Mouse (Mus musculus) liver, embryonic 15.5 days (tissue): ENCODE data around the gene Shc2. TPM values are rescaled to one million over a fixed set of nuclear protein-coding genes. Genes with fewer than 3 reads are reported as not detected.

Source experiments
- ATAC-seq: fragments of 200-750 bp; cut with Nextera tagmentation; 2 replicates; pipeline ENCODE4 v1.8.0; 2017; ENCODE audit warnings: moderate number of reproducible peaks, mild to moderate bottlenecking, moderate library complexity; ENCODE audit not compliant: insufficient read depth
- H3K27ac ChIP-seq: fragments of 300-500 bp; sonication (generic); replicated peaks from 2 replicates; pipeline ENCODE4 v1.5.1; 2015; ENCODE audit warnings: mild to moderate bottlenecking, inconsistent platforms
- H3K27me3 ChIP-seq: fragments of 300-500 bp; sonication (generic); 2 replicates; pipeline ENCODE4 v1.6.1; 2015; ENCODE audit warnings: mild to moderate bottlenecking, inconsistent platforms
- H3K36me3 ChIP-seq: fragments of 300-500 bp; sonication (generic); replicated peaks from 2 replicates; pipeline ENCODE4 v1.6.1; 2015; ENCODE audit warnings: moderate library complexity, mild to moderate bottlenecking, inconsistent platforms
- H3K4me1 ChIP-seq: fragments of 300-500 bp; sonication (generic); replicated peaks from 2 replicates; pipeline ENCODE4 v1.6.1; 2015; ENCODE audit warnings: inconsistent platforms
- H3K4me2 ChIP-seq: fragments of 300-500 bp; sonication (generic); 2 replicates; pipeline ENCODE4 v1.6.1; 2015; ENCODE audit warnings: moderate library complexity, mild to moderate bottlenecking, inconsistent platforms
- H3K4me3 ChIP-seq: fragments of 300-500 bp; sonication (generic); replicated peaks from 2 replicates; pipeline ENCODE4 v1.5.1; 2015; ENCODE audit warnings: mild to moderate bottlenecking, inconsistent platforms
- H3K9ac ChIP-seq: fragments of 300-500 bp; sonication (generic); 2 replicates; pipeline ENCODE4 v1.6.1; 2015; ENCODE audit warnings: moderate library complexity, mild to moderate bottlenecking, inconsistent platforms
- H3K9me3 ChIP-seq: fragments of 300-500 bp; sonication (generic); replicated peaks from 2 replicates; pipeline ENCODE4 v1.6.1; 2016; ENCODE audit warnings: inconsistent platforms
- WGBS: fragments of 180-500 bp; shearing (Covaris S2); methylation state at CpG from one replicate; pipeline ENCODE4 v1.1.7; 2015; ENCODE audit warnings: mixed read lengths; ENCODE audit not compliant: insufficient replicate concordance; 5-methylcytosine and 5-hydroxymethylcytosine counted together
- polyA plus RNA-seq: library from polyadenylated mRNA; unstranded; fragments of >200 nt; fragmentation: Nextera tagmentation; extraction: Ambion mirVana; gene quantifications from 2 replicates; pipeline ENCODE4 v1.2.1, GENCODE M21; 2015

Shc2 gene
- polyA plus RNA-seq, 1 experiment from 2014 or later = 0.10 TPM

GRCm38 (mm10) chr10:79636287-79636686 lies 1.4 kb downstream of the Shc2 start:
- no peak for ATAC-seq
- Histone ChIP-seq H3K4me1 (no peaks in the 10 kb centered on the region), H3K27me3 (peaks cover 75% of the 10 kb centered on the region), H3K4me3 (no peak overlapping the region), H3K9ac (no peak overlapping the region), H3K4me2 (no peak overlapping the region), H3K27ac (no peak overlapping the region), H3K36me3 (no peaks in the 10 kb centered on the region), H3K9me3 (no peaks in the 10 kb centered on the region)
- WGBS = 68% methylated on average over 8 of the region's 8 CpGs

- peaks cover 51% of the 10 kb centered on the region for H3K27me3 ChIP-seq
- ATAC-seq = no peak
- H3K9ac ChIP-seq = no peak overlapping the region
- H3K9me3 ChIP-seq = no peaks in the 10 kb centered on the region
- no peaks in the 10 kb centered on the region for H3K36me3 ChIP-seq
- no peak overlapping the region for H3K4me2 ChIP-seq
- no peaks in the 10 kb centered on the region for H3K4me1 ChIP-seq
- H3K27ac ChIP-seq = no peak overlapping the region
- WGBS = 58% methylated on average over 17 of the region's 17 CpGs
- no peak overlapping the region for H3K4me3 ChIP-seq
Observed at GRCm38 (mm10) chr10:79633006-79633777, 4.5 kb downstream of the Shc2 start.

GRCm38 (mm10) chr10:79631432-79631831 lies 6.3 kb downstream of the Shc2 start:
- no peaks in the 10 kb centered on the region for H3K36me3 ChIP-seq
- 53% methylated on average over 4 of the region's 4 CpGs for WGBS
- no peak overlapping the region for H3K4me2 ChIP-seq
- ATAC-seq = no peak
- H3K9ac ChIP-seq = no peak overlapping the region
- peaks cover 33% of the 10 kb centered on the region for H3K27me3 ChIP-seq
- no peak overlapping the region for H3K27ac ChIP-seq
- H3K4me1 ChIP-seq = no peaks in the 10 kb centered on the region
- no peak overlapping the region for H3K4me3 ChIP-seq
- no peaks in the 10 kb centered on the region for H3K9me3 ChIP-seq

- WGBS = 64% methylated on average over 5 of the region's 5 CpGs
- H3K27me3 ChIP-seq = peaks cover 6% of the 10 kb centered on the region; the same call in 1 of the 2 replicates
- H3K36me3 ChIP-seq = no peaks in the 10 kb centered on the region
- H3K9me3 ChIP-seq = no peaks in the 10 kb centered on the region
- no peak overlapping the region for H3K4me3 ChIP-seq
- ATAC-seq = no peak
- no peaks in the 10 kb centered on the region for H3K4me1 ChIP-seq
- H3K9ac ChIP-seq = no peak overlapping the region
- H3K27ac ChIP-seq = no peak overlapping the region
- H3K4me2 ChIP-seq = no peak overlapping the region
Observed at GRCm38 (mm10) chr10:79628377-79628776, 9.3 kb downstream of the Shc2 start.

GRCm38 (mm10) chr10:79626156-79626555 lies 11.6 kb downstream of the Shc2 start:
- H3K4me2 ChIP-seq = no peak overlapping the region
- no peak overlapping the region for H3K4me3 ChIP-seq
- WGBS = 67% methylated on average over 10 of the region's 10 CpGs
- H3K9ac ChIP-seq = no peak overlapping the region
- no peaks in the 10 kb centered on the region for H3K27me3 ChIP-seq
- no peaks in the 10 kb centered on the region for H3K9me3 ChIP-seq
- H3K36me3 ChIP-seq = no peaks in the 10 kb centered on the region
- no peaks in the 10 kb centered on the region for H3K4me1 ChIP-seq
- ATAC-seq = no peak
- H3K27ac ChIP-seq = no peak overlapping the region

- Histone ChIP-seq H3K36me3 (no peaks in the 10 kb centered on the region), H3K27me3 (no peaks in the 10 kb centered on the region), H3K9ac (no peak overlapping the region), H3K4me2 (no peak overlapping the region), H3K4me3 (no peak overlapping the region), H3K27ac (no peak overlapping the region), H3K9me3 (no peaks in the 10 kb centered on the region), H3K4me1 (no peaks in the 10 kb centered on the region)
- 64% methylated on average over 9 of the region's 9 CpGs for WGBS
- ATAC-seq = no peak
Observed at GRCm38 (mm10) chr10:79625398-79625797, 12.3 kb downstream of the Shc2 start.

- H3K4me1 ChIP-seq = no peaks in the 10 kb centered on the region
- no peak overlapping the region for H3K4me2 ChIP-seq
- H3K4me3 ChIP-seq = no peak overlapping the region
- H3K9ac ChIP-seq = no peak overlapping the region
- whole genome bisulfite sequencing = 58% methylated on average over 12 of the region's 12 CpGs
- no peak overlapping the region for H3K27ac ChIP-seq
- no peak for ATAC-seq
- no peaks in the 10 kb centered on the region for H3K27me3 ChIP-seq
- H3K36me3 ChIP-seq = no peaks in the 10 kb centered on the region
- H3K9me3 ChIP-seq = no peaks in the 10 kb centered on the region
Observed at GRCm38 (mm10) chr10:79623950-79624349, 13.8 kb downstream of the Shc2 start.

- no peak for ATAC-seq
- no peak overlapping the region for H3K27ac ChIP-seq
- WGBS = 73% methylated on average over 5 of the region's 5 CpGs
Observed at GRCm38 (mm10) chr10:79616376-79616775, 21.3 kb downstream of the Shc2 start.

GRCm38 (mm10) chr10:79615860-79616259 lies 21.9 kb downstream of the Shc2 start:
- WGBS = 15% methylated on average over 8 of the region's 8 CpGs
- Histone ChIP-seq H3K4me1 (peaks cover 11% of the 10 kb centered on the region), H3K9me3 (no peaks in the 10 kb centered on the region), H3K36me3 (no peaks in the 10 kb centered on the region), H3K27ac (no peak overlapping the region), H3K27me3 (peaks cover 44% of the 10 kb centered on the region), H3K4me2 (no peak overlapping the region), H3K4me3 (no peak overlapping the region), H3K9ac (no peak overlapping the region)
- ATAC-seq = no peak

More at GRCm38 (mm10) chr10:79616376-79616775, 21.3 kb downstream of the Shc2 start:
- no peaks in the 10 kb centered on the region for H3K9me3 ChIP-seq
- H3K4me2 ChIP-seq = no peak overlapping the region
- no peaks in the 10 kb centered on the region for H3K36me3 ChIP-seq
- H3K4me1 ChIP-seq = peaks cover 11% of the 10 kb centered on the region
- no peak overlapping the region for H3K9ac ChIP-seq
- peaks cover 39% of the 10 kb centered on the region for H3K27me3 ChIP-seq
- no peak overlapping the region for H3K4me3 ChIP-seq

- H3K9me3 ChIP-seq = no peaks in the 10 kb centered on the region
- peak overlapping the region; percentile 73 for H3K4me2 ChIP-seq
- H3K27me3 ChIP-seq = peaks cover 57% of the 10 kb centered on the region
- peaks cover 11% of the 10 kb centered on the region for H3K4me1 ChIP-seq
- 59% methylated on average over 1 of the region's 1 CpGs for WGBS
- no peaks in the 10 kb centered on the region for H3K36me3 ChIP-seq
- ATAC-seq = no peak
- no peak overlapping the region for H3K27ac ChIP-seq
- H3K9ac ChIP-seq = no peak overlapping the region
- H3K4me3 ChIP-seq = no peak overlapping the region
Observed at GRCm38 (mm10) chr10:79614305-79614643, 23.4 kb downstream of the Shc2 start.

GRCm38 (mm10) chr10:79613578-79614304 lies 24.0 kb downstream of the Shc2 start, which contains the start of gene C2cd4c:
Gene C2cd4c, minus strand, starts transcription at chr10:79614025.
- no peak within 1 kb of the TSS for H3K27ac ChIP-seq
- no peaks in the 10 kb centered on the region for H3K36me3 ChIP-seq
- H3K4me1 ChIP-seq = peaks cover 11% of the 10 kb centered on the region
- peaks cover 59% of the 10 kb centered on the region for H3K27me3 ChIP-seq
- peak within 1 kb of the TSS; percentile 73 for H3K4me2 ChIP-seq
- WGBS = 2% methylated on average over 60 of the region's 60 CpGs
- ATAC-seq = peak; percentile 51
- no peaks in the 10 kb centered on the region for H3K9me3 ChIP-seq
- H3K9ac ChIP-seq = peak within 1 kb of the TSS; percentile 27; the same call in 1 of the 2 replicates
- peak within 1 kb of the TSS; percentile 51 for H3K4me3 ChIP-seq
